Mouse (Mus musculus) kidney, adult 9 months (tissue): ENCODE measurements at regions not wholly inside any gene's neighbourhood (a gene's known extent, or its start where the extent isn't known, plus 50 kb on each side); places are given as distances from the start of the nearest gene placed in this dataset.
A peak's percentile ranks its signal among the peaks of the same experiment; 100 is the strongest.

Source experiments
- DNase-seq: peaks from one replicate; pipeline ENCODE4 v3.0.0; 2022

DNA sequence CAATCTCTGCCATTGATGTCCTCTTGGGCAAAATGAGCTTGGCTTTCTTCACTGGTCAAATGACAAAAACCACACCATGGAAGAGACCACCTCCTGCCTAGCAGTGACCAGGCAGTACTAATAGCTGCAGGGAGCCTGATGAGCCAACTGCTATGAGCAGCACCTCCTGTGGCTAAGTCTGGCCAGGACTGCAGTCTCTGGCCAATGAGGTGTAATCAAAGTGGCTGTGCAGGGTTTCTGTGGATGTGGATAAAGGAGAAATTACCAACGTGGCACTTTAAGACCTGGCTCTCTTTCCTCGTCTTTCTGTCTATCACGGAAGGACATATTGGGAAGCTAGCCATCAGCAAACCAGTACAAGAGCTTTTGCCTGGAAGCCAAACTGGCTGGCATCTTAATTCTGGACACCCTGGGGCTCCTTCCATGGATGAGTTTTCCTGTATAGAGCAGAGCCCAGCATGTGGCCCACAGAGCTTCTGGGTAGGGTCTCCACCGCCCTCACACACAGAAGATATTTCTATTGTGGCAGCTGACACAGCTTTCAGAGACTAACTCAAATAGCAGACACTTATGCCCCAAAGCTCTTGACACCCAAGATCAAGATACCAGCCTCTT is 188.2 kb upstream of the Rybp start:
- DNase-seq = no peak

DNA sequence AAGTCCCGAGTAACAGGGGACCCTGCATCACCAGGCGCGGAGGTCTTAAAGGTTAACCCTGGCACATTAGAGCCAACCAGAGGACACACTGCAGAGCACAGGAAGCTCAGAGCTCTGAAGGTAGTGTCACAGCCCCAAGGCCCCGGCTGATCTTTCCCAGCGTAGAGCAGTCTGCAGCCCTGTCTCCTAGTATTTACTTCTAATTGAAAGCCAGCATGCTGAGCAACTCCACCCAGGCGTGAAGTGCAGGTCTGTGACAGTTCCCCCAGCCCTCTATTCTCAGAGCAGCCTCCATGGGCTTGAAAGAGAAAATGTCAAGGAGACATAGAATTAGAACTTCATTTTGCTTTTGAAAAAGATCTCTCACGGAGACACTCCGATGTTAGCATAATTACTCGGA is 187.0 kb upstream of the Rybp start:
- no peak for DNase-seq

GRCm38 (mm10) chr6:100470071-100470470 is 182.8 kb upstream of the Rybp start:
- no peak for DNase-seq

GRCm38 (mm10) chr6:100462757-100463156 is 175.5 kb upstream of the Rybp start:
- no peak for DNase-seq

GRCm38 (mm10) chr6:100453401-100453800 is 166.1 kb upstream of the Rybp start:
- no peak for DNase-seq

- peak; percentile 13 for DNase-seq
Observed at GRCm38 (mm10) chr6:100452097-100453002, 165.1 kb upstream of the Rybp start.

DNA sequence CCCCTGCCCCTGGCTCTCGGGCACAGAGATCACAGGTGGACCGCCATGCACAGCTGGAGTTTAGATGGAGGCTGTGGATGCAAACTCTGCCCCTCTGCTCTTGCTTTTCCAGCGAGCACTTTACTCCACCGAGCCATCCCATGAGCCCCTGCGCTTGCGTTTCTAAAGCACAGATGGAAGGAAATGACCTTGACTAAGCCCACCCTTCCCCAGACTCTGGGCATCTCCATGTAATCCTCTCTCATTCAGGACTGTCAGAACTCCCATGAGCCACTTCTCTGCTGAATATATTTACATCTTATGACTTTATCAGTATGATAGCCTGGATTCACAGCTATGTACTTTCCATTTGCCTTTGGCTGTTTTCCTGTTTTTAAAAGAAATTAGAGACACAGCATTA is 162.8 kb upstream of the Rybp start:
- no peak for DNase-seq

DNA sequence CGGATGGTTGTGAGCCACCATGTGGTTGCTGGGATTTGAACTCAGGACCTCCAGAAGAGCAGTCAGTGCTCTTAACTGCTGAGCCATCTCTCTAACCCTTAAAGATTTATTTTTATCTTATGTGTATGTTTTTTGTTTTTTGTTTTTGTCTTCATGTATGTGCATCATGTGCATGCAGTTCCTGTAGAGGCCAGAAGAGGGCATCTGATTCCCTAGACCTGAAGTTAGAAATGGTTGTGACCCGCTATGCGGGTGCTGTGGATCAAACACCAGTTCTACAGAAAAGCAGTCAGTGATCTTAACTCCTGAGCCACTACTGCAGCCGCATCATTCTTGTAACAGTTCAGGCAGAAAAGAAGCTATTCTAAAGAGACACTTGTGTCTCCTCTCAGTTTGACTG is 161.8 kb upstream of the Rybp start:
- no peak for DNase-seq

DNA sequence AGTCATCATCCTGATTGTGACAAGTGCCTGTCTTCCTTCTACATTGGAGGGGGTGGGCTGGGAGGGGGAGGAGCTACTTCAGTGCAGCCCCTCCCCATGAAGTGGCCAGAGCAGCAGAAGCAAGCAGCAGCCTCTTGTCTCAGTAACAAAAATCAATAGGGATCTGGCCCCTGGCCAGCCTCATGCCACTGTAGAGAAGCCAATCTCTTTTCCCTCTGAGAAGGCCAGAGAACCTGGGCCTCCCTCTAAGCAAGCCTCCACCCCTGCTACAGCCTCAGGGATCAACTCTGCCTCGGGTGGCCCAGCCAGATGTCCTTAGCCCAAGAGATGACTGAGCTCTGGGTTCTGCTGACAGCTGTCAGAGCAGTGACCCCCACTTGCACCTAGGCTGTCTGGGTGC is 159.9 kb upstream of the Rybp start:
- DNase-seq = no peak

- DNase-seq = no peak
Observed at GRCm38 (mm10) chr6:100446804-100447203, 159.5 kb upstream of the Rybp start.

DNA sequence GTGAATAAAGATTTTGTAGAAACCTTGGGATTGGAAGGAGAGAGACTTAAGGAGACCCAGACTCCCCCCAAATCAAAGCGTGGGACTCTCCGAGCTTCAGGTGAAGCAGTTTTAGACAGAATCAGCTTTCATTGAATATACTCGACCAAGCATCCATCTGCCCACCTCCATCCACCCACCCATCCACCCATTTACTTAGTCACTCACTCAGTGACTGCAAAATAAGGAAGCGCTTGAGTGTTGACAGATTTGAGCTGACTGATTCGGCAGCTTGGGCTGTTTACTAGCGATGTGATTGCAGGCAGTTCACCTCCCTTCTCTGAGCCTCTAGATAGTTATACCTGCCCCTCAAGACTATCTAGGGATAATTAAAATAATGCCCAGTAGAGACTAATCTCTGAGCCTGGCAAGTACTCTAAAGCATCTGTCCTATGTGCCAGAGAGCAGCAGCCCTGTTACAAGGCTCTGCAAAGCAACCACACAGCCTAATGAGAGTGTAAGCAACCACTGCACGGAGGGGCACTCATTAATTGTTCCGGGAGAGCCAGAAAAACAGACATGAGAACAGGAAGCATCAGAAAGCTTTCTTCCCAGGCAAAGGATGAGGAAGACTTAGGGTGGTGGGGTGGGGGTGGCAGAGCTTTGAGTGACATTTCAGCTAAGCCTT is 151.9 kb upstream of the Rybp start:
- DNase-seq = no peak

- no peak for DNase-seq
Observed at GRCm38 (mm10) chr6:100438511-100438991, 151.3 kb upstream of the Rybp start.

GRCm38 (mm10) chr6:100437980-100438379 is 150.7 kb upstream of the Rybp start:
- no peak for DNase-seq

- no peak for DNase-seq
Observed at GRCm38 (mm10) chr6:100436507-100436906, 149.2 kb upstream of the Rybp start.

DNA sequence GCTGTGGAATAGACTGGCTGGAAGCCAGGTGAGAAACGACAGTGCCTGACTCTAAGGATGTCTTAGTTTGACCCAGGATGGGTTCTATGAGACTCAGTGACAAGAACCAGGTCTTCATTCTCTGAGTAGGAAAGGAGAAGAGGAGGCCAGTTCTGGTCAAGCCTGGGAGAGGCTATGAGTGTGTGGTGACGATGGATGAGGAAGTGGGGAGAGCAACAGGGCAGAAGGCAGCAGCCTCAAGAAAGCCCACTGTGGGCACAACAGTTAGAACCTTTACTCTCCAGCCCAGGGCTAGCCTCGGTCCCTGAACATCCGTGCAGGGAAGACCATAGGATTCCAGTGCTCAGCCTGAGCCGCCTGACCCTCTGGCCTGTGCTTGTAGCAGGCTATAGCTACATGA is 147.9 kb upstream of the Rybp start:
- no peak for DNase-seq

- DNase-seq = no peak
Observed at GRCm38 (mm10) chr6:100433534-100433867, 146.2 kb upstream of the Rybp start.

- DNase-seq = no peak
Observed at GRCm38 (mm10) chr6:100432688-100433533, 145.6 kb upstream of the Rybp start.

DNA sequence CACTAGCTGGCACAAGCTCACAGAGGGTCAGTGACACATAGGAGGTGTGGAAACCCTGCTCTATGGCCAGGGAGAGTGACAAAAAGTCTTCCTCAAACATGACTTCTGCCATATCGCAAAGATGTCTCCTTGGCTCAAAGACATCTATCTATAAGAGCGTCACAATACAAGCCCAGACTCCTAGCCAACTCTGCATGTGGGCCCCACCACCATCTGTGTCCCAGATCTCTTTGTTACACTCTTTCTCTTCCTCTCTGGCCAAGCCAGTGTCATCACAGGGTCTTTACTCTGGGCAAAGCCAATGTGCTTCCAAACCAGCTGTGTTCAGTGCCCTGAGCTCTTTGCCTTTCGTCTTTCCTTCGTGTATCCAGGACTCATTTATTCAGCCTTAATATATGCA is 143.0 kb upstream of the Rybp start:
- DNase-seq = no peak

DNA sequence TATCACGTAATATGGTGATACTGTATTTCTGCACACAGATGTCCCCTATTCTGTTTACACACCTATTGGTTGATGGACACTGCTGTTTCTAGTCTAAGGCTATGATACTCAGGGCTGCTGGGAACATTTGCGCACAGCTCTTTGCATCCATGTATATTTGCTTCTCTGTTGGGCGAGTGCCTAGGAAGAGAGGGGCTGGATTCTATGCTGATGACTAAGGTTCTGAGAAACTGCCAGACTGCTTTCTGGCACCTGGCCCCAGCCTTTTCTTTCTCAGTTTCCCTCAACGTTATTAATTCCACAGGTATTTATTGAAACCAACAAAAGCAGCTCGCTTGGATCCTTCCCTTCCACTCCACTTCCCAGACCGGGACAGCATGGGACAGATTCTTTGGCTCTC is 142.2 kb upstream of the Rybp start:
- no peak for DNase-seq

DNA sequence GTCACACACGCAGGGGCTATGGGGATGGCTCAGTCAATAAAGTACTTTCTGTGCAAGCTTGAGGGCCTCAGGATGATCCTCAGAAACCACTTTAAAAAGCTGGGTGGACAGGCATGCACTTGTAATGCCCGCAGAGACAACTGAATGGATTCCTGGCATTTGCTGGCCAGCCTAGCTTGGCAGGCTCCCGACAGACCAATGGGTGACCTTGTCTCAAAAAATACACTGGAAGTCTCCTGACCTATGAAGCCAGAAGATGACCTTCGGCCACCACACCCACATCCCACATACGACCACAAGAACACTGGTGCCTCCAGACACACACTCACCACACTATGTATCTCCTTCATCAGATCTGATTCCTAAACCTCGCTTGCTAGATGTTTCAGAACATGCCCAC is 141.5 kb upstream of the Rybp start:
- no peak for DNase-seq

DNA sequence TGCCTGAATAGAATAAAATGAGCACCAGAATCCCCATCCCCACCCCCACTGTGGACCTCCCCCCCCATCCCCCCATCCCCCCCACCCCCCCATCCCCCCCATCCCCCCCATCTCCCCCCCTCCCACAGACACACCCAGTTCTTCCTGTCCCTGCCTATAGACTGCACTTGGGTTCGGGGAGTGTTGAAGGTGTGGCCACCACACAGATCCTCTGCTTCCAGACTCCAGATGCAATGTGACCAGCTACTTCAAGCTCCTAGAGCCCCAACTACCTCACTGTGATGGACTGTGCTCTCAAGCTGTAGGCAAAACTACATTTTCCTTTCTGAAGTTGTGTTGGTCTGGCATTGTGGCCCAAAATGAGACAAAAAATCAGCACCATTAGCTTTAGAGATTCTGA is 138.3 kb upstream of the Rybp start:
- no peak for DNase-seq

- no peak for DNase-seq
Observed at GRCm38 (mm10) chr6:100424788-100425403, 137.6 kb upstream of the Rybp start.

DNA sequence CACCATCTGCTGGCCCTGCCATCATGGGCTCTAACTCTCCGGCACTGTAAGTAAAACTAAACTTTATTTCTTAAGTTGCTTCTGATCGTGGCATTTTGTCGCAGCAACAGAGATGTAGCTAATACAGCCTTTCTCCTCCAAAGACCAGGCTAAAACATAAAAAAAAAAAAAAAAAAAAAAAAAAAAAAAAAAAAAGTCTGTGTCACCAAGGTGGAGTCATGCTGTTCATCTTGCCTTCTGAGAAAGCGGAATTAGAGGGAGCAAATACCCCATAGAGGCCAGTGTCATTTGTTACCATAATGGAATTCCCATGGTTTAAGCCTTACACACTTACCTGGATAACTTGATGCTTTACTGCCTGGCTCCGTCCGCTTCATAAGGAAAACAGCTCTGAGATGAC is 136.9 kb upstream of the Rybp start:
- DNase-seq = no peak
